Mouse (Mus musculus) midbrain, embryonic 12.5 days (tissue): ENCODE data around the gene Denr. TPM values are rescaled to one million over a fixed set of nuclear protein-coding genes. Genes with fewer than 3 reads are reported as not detected.
A peak's percentile ranks its signal among the peaks of the same experiment; 100 is the strongest.

Source experiments
- ATAC-seq: fragments of 200-750 bp; cut with Nextera tagmentation; 2 replicates; pipeline ENCODE4 v1.8.0; 2017; ENCODE audit warnings: low read depth, moderate TSS enrichment, moderate library complexity; ENCODE audit not compliant: low FRiP score
- H3K27ac ChIP-seq: fragments of 300-500 bp; sonication (generic); replicated peaks from 2 replicates; pipeline ENCODE4 v1.5.1; 2016; ENCODE audit warnings: mild to moderate bottlenecking
- H3K27me3 ChIP-seq: fragments of 300-500 bp; sonication (generic); 2 replicates; pipeline ENCODE4 v1.6.1; 2016; ENCODE audit warnings: mild to moderate bottlenecking
- H3K36me3 ChIP-seq: fragments of 300-500 bp; sonication (generic); 2 replicates; pipeline ENCODE4 v1.6.1; 2016
- H3K4me1 ChIP-seq: fragments of 300-500 bp; sonication (generic); 2 replicates; pipeline ENCODE4 v1.6.1; 2016
- H3K4me2 ChIP-seq: fragments of 300-500 bp; sonication (generic); replicated peaks from 2 replicates; pipeline ENCODE4 v1.6.1; 2016; ENCODE audit warnings: mild to moderate bottlenecking, moderate library complexity
- H3K4me3 ChIP-seq: fragments of 300-500 bp; sonication (generic); 2 replicates; pipeline ENCODE4 v1.5.1; 2016; ENCODE audit warnings: mild to moderate bottlenecking
- H3K9ac ChIP-seq: fragments of 300-500 bp; sonication (generic); replicated peaks from 2 replicates; pipeline ENCODE4 v1.6.1; 2016; ENCODE audit warnings: mild to moderate bottlenecking, moderate library complexity
- H3K9me3 ChIP-seq: fragments of 300-500 bp; sonication (generic); 2 replicates; pipeline ENCODE4 v1.6.1; 2016; ENCODE audit warnings: mild to moderate bottlenecking
- WGBS: fragments of 180-500 bp; shearing (Covaris S2); methylation state at CpG from one replicate; pipeline ENCODE4 v1.1.7; 2016; 5-methylcytosine and 5-hydroxymethylcytosine counted together
- polyA plus RNA-seq: library from polyadenylated mRNA; unstranded; fragments of >200 nt; fragmentation: Nextera tagmentation; extraction: Ambion mirVana; gene quantifications from 2 replicates; pipeline ENCODE4 v1.2.1, GENCODE M21; 2016

Denr gene
- polyA plus RNA-seq, 1 experiment from 2014 or later, result 159 TPM

- Histone ChIP-seq H3K9me3 (no peaks in the 10 kb centered on the region), H3K4me2 (no peak overlapping the region), H3K27ac (no peak overlapping the region), H3K4me3 (no peak overlapping the region), H3K36me3 (no peaks in the 10 kb centered on the region), H3K4me1 (no peaks in the 10 kb centered on the region), H3K9ac (no peak overlapping the region), H3K27me3 (no peaks in the 10 kb centered on the region)
- WGBS, result 82% methylated on average over 10 of the region's 10 CpGs
- no peak for ATAC-seq
Observed at GRCm38 (mm10) chr5:123884332-123884731, 22.6 kb upstream of the Denr start.

GRCm38 (mm10) chr5:123886365-123886764 is 20.6 kb upstream of the Denr start:
- Histone ChIP-seq H3K36me3 (no peaks in the 10 kb centered on the region), H3K4me3 (no peak overlapping the region), H3K27me3 (no peaks in the 10 kb centered on the region), H3K27ac (no peak overlapping the region), H3K4me2 (no peak overlapping the region), H3K9ac (no peak overlapping the region), H3K4me1 (no peaks in the 10 kb centered on the region), H3K9me3 (no peaks in the 10 kb centered on the region)
- ATAC-seq, result no peak
- 81% methylated on average over 3 of the region's 3 CpGs for WGBS

GRCm38 (mm10) chr5:123890312-123890711 is 16.7 kb upstream of the Denr start:
- H3K27ac ChIP-seq, result no peak overlapping the region
- H3K36me3 ChIP-seq, result no peaks in the 10 kb centered on the region
- ATAC-seq, result no peak
- no peaks in the 10 kb centered on the region for H3K9me3 ChIP-seq
- H3K4me3 ChIP-seq, result no peak overlapping the region
- H3K9ac ChIP-seq, result no peak overlapping the region
- no peaks in the 10 kb centered on the region for H3K4me1 ChIP-seq
- no peak overlapping the region for H3K4me2 ChIP-seq
- 71% methylated on average over 2 of the region's 2 CpGs for WGBS
- no peaks in the 10 kb centered on the region for H3K27me3 ChIP-seq

- no peak overlapping the region for H3K4me2 ChIP-seq
- H3K9ac ChIP-seq, result no peak overlapping the region
- no peaks in the 10 kb centered on the region for H3K4me1 ChIP-seq
- no peak for ATAC-seq
- H3K27ac ChIP-seq, result no peak overlapping the region
- no peaks in the 10 kb centered on the region for H3K9me3 ChIP-seq
- no peak overlapping the region for H3K4me3 ChIP-seq
- 78% methylated on average over 5 of the region's 5 CpGs for WGBS
- H3K36me3 ChIP-seq, result no peaks in the 10 kb centered on the region
- no peaks in the 10 kb centered on the region for H3K27me3 ChIP-seq
Observed at GRCm38 (mm10) chr5:123890987-123891386, 16.0 kb upstream of the Denr start.

GRCm38 (mm10) chr5:123891669-123892068 is 15.3 kb upstream of the Denr start:
- H3K4me2 ChIP-seq, result no peak overlapping the region
- no peak overlapping the region for H3K9ac ChIP-seq
- no peak overlapping the region for H3K27ac ChIP-seq
- H3K9me3 ChIP-seq, result no peaks in the 10 kb centered on the region
- ATAC-seq, result no peak
- WGBS, result 40% methylated on average over 6 of the region's 6 CpGs
- no peaks in the 10 kb centered on the region for H3K36me3 ChIP-seq
- H3K4me1 ChIP-seq, result no peaks in the 10 kb centered on the region
- no peak overlapping the region for H3K4me3 ChIP-seq
- H3K27me3 ChIP-seq, result no peaks in the 10 kb centered on the region

GRCm38 (mm10) chr5:123893520-123893919 is 13.5 kb upstream of the Denr start:
- Histone ChIP-seq H3K4me1 (no peaks in the 10 kb centered on the region), H3K27ac (no peak overlapping the region), H3K9me3 (no peaks in the 10 kb centered on the region), H3K4me2 (no peak overlapping the region), H3K4me3 (no peak overlapping the region), H3K36me3 (no peaks in the 10 kb centered on the region), H3K27me3 (no peaks in the 10 kb centered on the region), H3K9ac (no peak overlapping the region)
- ATAC-seq, result no peak
- WGBS, result 89% methylated on average over 5 of the region's 5 CpGs

GRCm38 (mm10) chr5:123896395-123896794 is 10.6 kb upstream of the Denr start:
- Histone ChIP-seq H3K4me2 (no peak overlapping the region), H3K36me3 (no peaks in the 10 kb centered on the region), H3K4me1 (no peaks in the 10 kb centered on the region), H3K9me3 (no peaks in the 10 kb centered on the region), H3K9ac (no peak overlapping the region), H3K4me3 (no peak overlapping the region), H3K27ac (no peak overlapping the region), H3K27me3 (no peaks in the 10 kb centered on the region)
- WGBS, result 87% methylated on average over 11 of the region's 11 CpGs
- ATAC-seq, result no peak

GRCm38 (mm10) chr5:123897352-123897751 is 9.6 kb upstream of the Denr start:
- H3K36me3 ChIP-seq, result no peaks in the 10 kb centered on the region
- no peak overlapping the region for H3K4me3 ChIP-seq
- no peak overlapping the region for H3K9ac ChIP-seq
- no peaks in the 10 kb centered on the region for H3K9me3 ChIP-seq
- H3K4me2 ChIP-seq, result no peak overlapping the region
- no peak for ATAC-seq
- no peaks in the 10 kb centered on the region for H3K27me3 ChIP-seq
- H3K4me1 ChIP-seq, result no peaks in the 10 kb centered on the region
- no peak overlapping the region for H3K27ac ChIP-seq
- 84% methylated on average over 13 of the region's 13 CpGs for WGBS

- peaks cover 16% of the 10 kb centered on the region for H3K4me1 ChIP-seq
- no peaks in the 10 kb centered on the region for H3K27me3 ChIP-seq
- H3K4me3 ChIP-seq, result no peak overlapping the region
- H3K9ac ChIP-seq, result no peak overlapping the region
- no peak for ATAC-seq
- WGBS, result 75% methylated on average over 11 of the region's 11 CpGs
- no peak overlapping the region for H3K4me2 ChIP-seq
- H3K36me3 ChIP-seq, result peaks cover 9% of the 10 kb centered on the region
- no peaks in the 10 kb centered on the region for H3K9me3 ChIP-seq
- no peak overlapping the region for H3K27ac ChIP-seq
Observed at GRCm38 (mm10) chr5:123904059-123904672, 2.8 kb upstream of the Denr start.

- WGBS, result 73% methylated on average over 17 of the region's 17 CpGs
Observed at GRCm38 (mm10) chr5:123906146-123906975, 614 bp upstream of the Denr start.

GRCm38 (mm10) chr5:123907631-123907977 is 629 bp downstream of the Denr start:
- WGBS, result 6% methylated on average over 10 of the region's 10 CpGs
- Histone ChIP-seq H3K9me3 (no peaks in the 10 kb centered on the region), H3K27ac (peak overlapping the region; percentile 84), H3K4me1 (peaks cover 16% of the 10 kb centered on the region), H3K4me2 (peak overlapping the region; percentile 96), H3K4me3 (peak overlapping the region; percentile 98), H3K36me3 (peaks cover 35% of the 10 kb centered on the region), H3K9ac (peak overlapping the region; percentile 99), H3K27me3 (no peaks in the 10 kb centered on the region)
- peak; percentile 7; the same call in 1 of the 2 replicates for ATAC-seq

More at GRCm38 (mm10) chr5:123906146-123906975, 614 bp upstream of the Denr start:
- H3K4me1 ChIP-seq, result peaks cover 16% of the 10 kb centered on the region
- H3K9me3 ChIP-seq, result no peaks in the 10 kb centered on the region
- no peak overlapping the region for H3K27ac ChIP-seq
- no peak overlapping the region; the same call in 1 of the 2 replicates for H3K9ac ChIP-seq
- peak overlapping the region; percentile 44 for H3K4me2 ChIP-seq
- H3K4me3 ChIP-seq, result peak overlapping the region; percentile 98
- no peak; the same call in 1 of the 2 replicates for ATAC-seq
- H3K36me3 ChIP-seq, result peaks cover 29% of the 10 kb centered on the region
- H3K27me3 ChIP-seq, result no peaks in the 10 kb centered on the region

- no peak for ATAC-seq
- Histone ChIP-seq H3K4me2 (no peak overlapping the region), H3K27ac (no peak overlapping the region), H3K9ac (no peak overlapping the region), H3K4me3 (no peak overlapping the region), H3K9me3 (no peaks in the 10 kb centered on the region), H3K4me1 (no peaks in the 10 kb centered on the region), H3K36me3 (peaks cover 64% of the 10 kb centered on the region), H3K27me3 (no peaks in the 10 kb centered on the region)
- WGBS, result 95% methylated on average over 3 of the region's 3 CpGs
Observed at GRCm38 (mm10) chr5:123914852-123915251, 7.9 kb downstream of the Denr start.
